8 mouse cellular contexts compared by ENCODE assay signal in genomic region chr1:72823751-72824706, GRCm38 (mm10). TPM values are rescaled to one million over a fixed set of nuclear protein-coding genes. Genes with fewer than 3 reads are reported as not detected.
DNase-seq lines count a peak whose midpoint lies in the region; ATAC-seq lines count a peak whose summit lies in the region.

Igfbp2 (plus strand) TSS chr1:72824503.

- no peaks in the 10 kb centered on the region for H3K27me3 ChIP-seq in forebrain, embryonic 15.5 days
- H3K27me3 ChIP-seq in kidney, embryonic 15.5 days: no peaks in the 10 kb centered on the region
- peaks cover 49% of the 10 kb centered on the region for H3K27me3 ChIP-seq in liver, embryonic 11.5 days (replicated peaks; ENCODE audit: control insufficient read depth, insufficient read depth, low read length)

- H3K4me2 ChIP-seq in forebrain, embryonic 15.5 days (replicated peaks): peak within 1 kb of the TSS; percentile 88
- peak within 1 kb of the TSS; percentile 96 for H3K4me2 ChIP-seq in kidney, embryonic 15.5 days
- H3K4me2 ChIP-seq in liver, embryonic 11.5 days: peak within 1 kb of the TSS; percentile 86

- peaks cover 43% of the 10 kb centered on the region for H3K4me1 ChIP-seq in forebrain, embryonic 15.5 days
- H3K4me1 ChIP-seq in kidney, embryonic 15.5 days: peaks cover 47% of the 10 kb centered on the region
- H3K4me1 ChIP-seq in liver, embryonic 11.5 days (replicated peaks; ENCODE audit: control insufficient read depth, insufficient read depth, low read length): peaks cover 5% of the 10 kb centered on the region; the same call in 1 of the 2 replicates

- no peaks in the 10 kb centered on the region for H3K9me3 ChIP-seq in forebrain, embryonic 15.5 days
- no peaks in the 10 kb centered on the region for H3K9me3 ChIP-seq in kidney, embryonic 15.5 days (replicated peaks)
- no peaks in the 10 kb centered on the region for H3K9me3 ChIP-seq in liver, embryonic 11.5 days (ENCODE audit: control insufficient read depth, low read length)

- ATAC-seq in frontal cortex, adult (ENCODE audit: low TSS enrichment): peak; percentile 71
- peak; percentile 86 for ATAC-seq in forebrain, embryonic 15.5 days (replicated peaks)
- ATAC-seq in kidney, embryonic 15.5 days (replicated peaks; ENCODE audit: low FRiP score): peak; percentile 61
- no peak for ATAC-seq in liver, embryonic 11.5 days (replicated peaks; ENCODE audit: low FRiP score)
- no peak for ATAC-seq in erythroid progenitor cell, adult 5-6 weeks (replicated peaks; ENCODE audit: low FRiP score, poor library complexity, severe bottlenecking)

- peak within 1 kb of the TSS; percentile 85 for H3K9ac ChIP-seq in forebrain, embryonic 15.5 days (replicated peaks)
- peak within 1 kb of the TSS; percentile 54 for H3K9ac ChIP-seq in kidney, embryonic 15.5 days
- H3K9ac ChIP-seq in liver, embryonic 11.5 days (ENCODE audit: low read depth, low read length): peak within 1 kb of the TSS; percentile 56

- H3K36me3 ChIP-seq in forebrain, embryonic 15.5 days: no peaks in the 10 kb centered on the region
- no peaks in the 10 kb centered on the region for H3K36me3 ChIP-seq in kidney, embryonic 15.5 days
- no peaks in the 10 kb centered on the region for H3K36me3 ChIP-seq in liver, embryonic 11.5 days (ENCODE audit: control insufficient read depth, insufficient read depth, low read length)

- peak within 1 kb of the TSS; percentile 97 for H3K4me3 ChIP-seq in forebrain, embryonic 15.5 days
- H3K4me3 ChIP-seq in kidney, embryonic 15.5 days (replicated peaks): peak within 1 kb of the TSS; percentile 61
- H3K4me3 ChIP-seq in liver, embryonic 11.5 days (ENCODE audit: low read depth, low read length): peak within 1 kb of the TSS; percentile 56

- under 1% methylated on average over 52 of the region's 58 CpGs for WGBS in forebrain, embryonic 15.5 days
- under 1% methylated on average over 50 of the region's 58 CpGs for WGBS in kidney, embryonic 15.5 days
- WGBS in liver, embryonic 11.5 days: 4% methylated on average over 51 of the region's 58 CpGs

- H3K27ac ChIP-seq in forebrain, embryonic 15.5 days (replicated peaks): peak within 1 kb of the TSS; percentile 84
- H3K27ac ChIP-seq in kidney, embryonic 15.5 days: peak within 1 kb of the TSS; percentile 66
- H3K27ac ChIP-seq in liver, embryonic 11.5 days (ENCODE audit: low read depth, low read length): no peak within 1 kb of the TSS

- DNase-seq in frontal cortex, postnatal 14 days (ENCODE audit: low spot score in 2 of 2): no peak
- peak; percentile 59 for DNase-seq in adrenal gland, postnatal 10 days
- DNase-seq in liver, embryonic 11.5 days (ENCODE audit: low spot score): peak; percentile 49
- peak; percentile 18 for DNase-seq in ovary, postnatal 10 days (ENCODE audit: low spot score)

RNA-seq across cellular contexts. Expression of gene Igfbp2, which starts in this region (rescaled TPM):
- 100 to 1,000 TPM; 210 to 501 TPM for total RNA-seq in adrenal gland, postnatal 10 days (2021)
- 336 and 343 TPM in 2 replicates for polyA plus RNA-seq in forebrain, embryonic 15.5 days (2015; fragmentation: Nextera tagmentation; extraction: Ambion mirVana)
- polyA plus RNA-seq in kidney, embryonic 15.5 days (2015; fragmentation: Nextera tagmentation; extraction: Ambion mirVana): 138 and 150 TPM in 2 replicates
- polyA plus RNA-seq in liver, embryonic 11.5 days (2014; fragmentation: Nextera tagmentation; extraction: Ambion mirVana): 44.0 and 50.5 TPM in 2 replicates
- total RNA-seq in erythroid progenitor cell, adult 5-6 weeks (2015; ENCODE audit: low replicate concordance): not detected in 2 replicates
- total RNA-seq in erythroid progenitor cell, adult 5-6 weeks (2017; ENCODE audit: low replicate concordance): not detected in 2 replicates

Comparison
In these comparisons a context has a peak if more than half of its experiments do, and no peak if none do; other contexts are left out.
1. RNA of gene Igfbp2 (total RNA-seq): 210 to 501 TPM in adrenal gland, postnatal 10 days; not detected in erythroid progenitor cell, adult 5-6 weeks; every median in the first group is over 100 times any median in the second.
2. ATAC-seq: peak in frontal cortex, adult (single experiment), forebrain, embryonic 15.5 days (single experiment) and kidney, embryonic 15.5 days (single experiment); none in liver, embryonic 11.5 days (single experiment) and erythroid progenitor cell, adult 5-6 weeks (single experiment).
3. DNase-seq: peak in adrenal gland, postnatal 10 days (single experiment), liver, embryonic 11.5 days (single experiment) and ovary, postnatal 10 days (single experiment); none in frontal cortex, postnatal 14 days (0 of 2).
4. Peak in every context shown above with its lines, with median percentiles within 50 percentile points of each other: H3K4me2 ChIP-seq, H3K4me3 ChIP-seq and H3K9ac ChIP-seq.